Mouse (Mus musculus): ENCODE data around the gene Spats2l. TPM values are rescaled to one million over a fixed set of nuclear protein-coding genes. Genes with fewer than 3 reads are reported as not detected.
A peak's percentile ranks its signal among the peaks of the same experiment; 100 is the strongest.

The Spats2l gene
- total RNA-seq, 1 experiment from 2014 or later = 5.2 TPM

DNA sequence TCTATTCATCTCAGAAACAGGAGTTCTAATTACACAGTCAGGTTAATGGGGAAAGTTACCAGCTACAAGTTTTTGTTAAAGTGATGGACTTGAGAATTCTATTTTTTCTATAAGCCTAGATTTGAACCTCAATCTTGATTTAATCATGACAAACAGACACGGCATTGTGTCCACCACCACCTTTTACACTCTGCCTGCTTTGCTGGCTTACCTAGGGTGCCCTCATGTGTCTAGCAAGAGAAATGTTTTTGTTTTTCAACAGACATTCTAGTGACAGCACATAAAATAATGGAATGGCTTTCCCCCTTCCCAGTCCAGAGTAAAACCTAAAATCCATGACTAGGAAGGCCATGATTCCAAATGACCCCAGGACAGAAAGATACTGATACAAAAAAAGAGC lies 175.2 kb downstream of the Spats2l start:
- no peak for ATAC-seq (ENCODE audit: extremely low read depth, insufficient number of reproducible peaks, low FRiP score, poor library complexity, severe bottlenecking)

DNA sequence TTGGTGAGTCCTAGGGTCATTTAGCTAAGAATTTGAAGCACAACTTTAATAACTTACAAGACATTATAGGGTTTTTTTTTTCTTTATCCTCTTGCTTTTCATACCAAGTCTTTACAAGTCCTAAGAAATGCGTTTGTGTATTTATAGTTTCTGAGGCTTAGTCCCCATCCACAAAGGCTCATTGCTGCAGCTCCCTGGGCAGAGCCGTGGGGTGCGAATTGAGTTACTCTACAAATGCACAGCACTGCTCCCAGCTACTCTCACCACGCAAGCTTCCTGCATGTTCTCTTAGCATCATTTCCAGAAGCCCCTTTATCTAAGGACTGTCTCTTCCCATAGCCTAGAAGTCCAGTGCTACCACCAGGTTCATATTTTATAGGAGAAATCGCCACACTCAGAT lies 175.8 kb downstream of the Spats2l start:
- ATAC-seq (ENCODE audit: extremely low read depth, insufficient number of reproducible peaks, low FRiP score, poor library complexity, severe bottlenecking) = no peak

DNA sequence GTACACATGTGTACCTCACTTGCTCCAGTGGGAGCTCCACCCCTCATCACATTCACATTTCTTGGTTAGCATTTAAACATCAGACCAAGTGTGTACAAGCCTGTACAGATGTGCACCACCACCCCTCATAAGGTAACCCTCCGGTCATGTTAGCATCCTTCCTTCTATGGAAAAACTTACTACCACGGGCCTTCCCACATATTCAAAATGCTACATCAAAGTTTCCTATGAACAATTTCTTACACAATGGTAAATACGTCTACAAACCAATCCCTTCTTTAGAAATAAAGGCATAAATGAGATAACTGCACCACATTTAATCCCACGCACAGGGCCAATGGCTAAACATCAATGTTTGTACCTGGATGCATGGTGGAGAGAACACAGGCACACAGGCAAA lies 178.5 kb downstream of the Spats2l start:
- ATAC-seq (ENCODE audit: extremely low read depth, insufficient number of reproducible peaks, low FRiP score, poor library complexity, severe bottlenecking) = no peak

DNA sequence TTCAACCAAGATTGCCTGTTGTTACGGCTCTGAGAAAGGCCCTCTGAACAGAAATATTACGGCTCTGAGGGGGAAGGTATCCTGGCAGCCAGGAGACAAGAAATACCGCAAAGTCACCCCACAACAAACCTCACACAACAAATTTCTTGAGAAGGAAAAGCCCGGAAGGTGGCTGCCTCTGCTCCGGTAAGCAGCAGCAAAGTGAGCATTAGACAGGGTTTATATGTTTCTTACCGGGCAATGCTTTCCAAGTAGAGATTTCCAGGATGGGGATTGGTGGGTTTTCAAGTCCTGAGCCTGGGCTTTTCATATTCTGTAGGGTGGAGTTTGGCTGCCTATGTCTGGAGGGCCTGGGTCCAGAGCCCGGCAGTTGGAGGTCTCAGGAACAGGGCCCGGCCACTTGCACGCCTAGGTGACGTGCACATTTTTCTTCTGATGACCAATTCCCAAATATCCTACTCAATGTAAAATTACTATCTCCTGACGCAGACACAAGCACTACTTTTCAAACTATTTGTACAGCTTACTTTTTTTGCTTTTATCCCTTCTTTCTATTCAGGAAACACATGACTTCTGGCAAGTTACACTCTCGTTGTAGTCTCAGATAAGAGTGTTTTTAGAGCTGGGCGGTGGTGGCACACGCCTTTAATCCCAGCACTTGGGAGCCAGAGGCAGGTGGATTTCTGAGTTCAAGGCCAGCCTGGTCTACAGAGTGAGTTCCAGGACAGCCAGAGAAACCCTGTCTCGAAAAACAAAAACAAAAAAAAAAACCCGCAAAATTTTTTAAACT lies 179.8 kb downstream of the Spats2l start:
- no peak for ATAC-seq (ENCODE audit: extremely low read depth, insufficient number of reproducible peaks, low FRiP score, poor library complexity, severe bottlenecking)

DNA sequence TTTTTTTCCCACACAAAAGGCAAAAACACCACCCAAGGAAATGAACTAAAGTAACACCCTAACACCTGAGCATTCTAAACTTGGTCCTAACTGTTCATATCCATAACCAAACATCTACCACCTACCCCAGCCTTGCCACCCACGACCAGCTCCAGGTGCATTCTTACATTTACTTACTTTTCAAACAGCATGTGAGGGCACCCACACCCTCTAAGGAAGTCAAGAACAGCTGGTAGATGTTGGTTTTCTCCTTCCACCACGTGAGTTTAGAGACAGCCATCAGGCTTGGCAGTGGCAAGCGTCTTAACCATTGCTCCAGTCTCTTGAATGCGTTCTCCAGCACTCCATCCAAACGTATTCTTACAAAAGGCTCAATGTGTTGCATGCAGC lies 180.4 kb downstream of the Spats2l start:
- no peak for ATAC-seq (ENCODE audit: extremely low read depth, insufficient number of reproducible peaks, low FRiP score, poor library complexity, severe bottlenecking)

DNA sequence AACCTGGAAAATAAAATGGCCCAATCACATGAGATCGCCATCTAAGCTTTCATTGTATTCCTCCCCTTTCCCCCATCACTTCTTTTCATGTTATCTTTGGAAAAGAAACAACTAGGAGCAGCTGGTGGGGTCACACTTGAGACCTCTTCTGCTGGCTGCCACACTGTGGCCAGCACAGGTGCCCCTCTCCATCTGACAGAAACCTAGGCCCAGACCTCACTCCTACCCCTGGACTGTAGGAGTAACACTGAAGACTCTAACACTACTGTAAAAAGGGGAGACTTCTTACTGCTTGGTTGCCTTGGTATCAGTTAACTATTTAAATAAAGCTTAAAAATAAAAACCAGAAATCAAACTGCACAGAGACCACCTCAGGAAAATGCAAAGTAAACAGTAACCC lies 181.8 kb downstream of the Spats2l start:
- ATAC-seq (ENCODE audit: extremely low read depth, insufficient number of reproducible peaks, low FRiP score, poor library complexity, severe bottlenecking) = no peak

DNA sequence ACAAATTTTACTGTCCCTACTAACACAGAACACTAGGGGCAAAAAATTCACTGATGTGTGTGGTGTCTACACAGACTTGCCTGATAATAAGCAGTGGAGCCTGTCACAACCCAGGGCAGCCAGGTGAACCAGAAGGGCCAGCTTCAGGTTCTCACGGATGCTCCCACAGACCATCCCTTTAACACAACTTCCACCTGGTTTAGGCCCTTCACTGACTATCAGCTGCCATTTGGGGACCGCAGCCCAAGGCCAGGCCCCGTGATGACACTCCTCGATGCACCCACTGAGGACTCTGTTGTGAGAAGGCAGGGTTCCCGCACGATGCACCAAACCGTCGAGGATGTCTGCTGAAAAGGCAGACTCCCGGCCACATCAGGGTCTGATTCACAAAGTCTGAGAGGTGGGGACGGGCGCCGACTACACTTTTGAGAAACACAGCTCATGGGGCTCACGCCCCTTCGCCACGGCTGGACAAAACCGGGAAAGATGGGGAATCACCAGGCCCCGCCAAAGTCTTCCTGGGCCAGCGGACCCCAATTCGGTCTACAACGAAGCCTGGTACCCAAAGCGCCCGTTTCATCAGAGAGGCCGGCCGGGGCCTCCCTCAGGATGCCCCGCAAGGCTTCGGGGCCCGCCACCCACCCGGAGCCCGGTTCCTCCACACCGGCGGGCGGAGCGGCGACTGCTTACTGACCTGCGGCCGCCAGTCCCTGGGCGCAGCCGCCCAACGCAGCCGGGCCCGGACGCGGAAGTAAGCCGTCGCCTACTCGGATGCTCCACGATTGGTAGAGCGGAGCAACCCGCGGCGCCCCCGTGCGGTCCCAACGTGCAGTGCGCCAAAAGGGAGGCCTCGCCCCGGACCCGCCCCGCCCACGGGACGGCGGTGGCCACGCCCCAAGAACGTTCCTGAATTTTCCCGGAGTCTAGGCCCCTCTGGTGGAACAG lies 195.6 kb downstream of the Spats2l start:
- ATAC-seq (ENCODE audit: extremely low read depth, insufficient number of reproducible peaks, low FRiP score, poor library complexity, severe bottlenecking) = peak; percentile 97

DNA sequence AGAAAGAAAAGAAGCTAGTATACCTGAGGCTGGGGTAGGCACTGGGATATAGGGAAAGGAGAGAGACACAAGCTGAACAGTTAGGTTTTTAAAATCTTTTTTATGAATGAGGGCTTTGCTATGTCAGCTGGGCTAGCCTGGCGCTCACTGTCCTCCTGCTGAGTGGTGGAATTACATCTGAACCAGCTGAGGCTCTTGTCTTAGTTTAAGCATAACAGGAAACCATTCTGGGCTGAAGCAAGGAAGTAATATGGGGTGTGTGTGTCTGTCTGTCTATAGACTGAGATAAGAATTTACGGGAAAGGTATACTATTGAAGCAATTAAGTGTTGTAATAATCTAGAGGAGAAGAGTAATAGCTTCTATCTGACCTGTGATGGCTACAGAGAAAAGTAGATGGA lies 197.6 kb downstream of the Spats2l start:
- no peak for ATAC-seq (ENCODE audit: extremely low read depth, insufficient number of reproducible peaks, low FRiP score, poor library complexity, severe bottlenecking)

DNA sequence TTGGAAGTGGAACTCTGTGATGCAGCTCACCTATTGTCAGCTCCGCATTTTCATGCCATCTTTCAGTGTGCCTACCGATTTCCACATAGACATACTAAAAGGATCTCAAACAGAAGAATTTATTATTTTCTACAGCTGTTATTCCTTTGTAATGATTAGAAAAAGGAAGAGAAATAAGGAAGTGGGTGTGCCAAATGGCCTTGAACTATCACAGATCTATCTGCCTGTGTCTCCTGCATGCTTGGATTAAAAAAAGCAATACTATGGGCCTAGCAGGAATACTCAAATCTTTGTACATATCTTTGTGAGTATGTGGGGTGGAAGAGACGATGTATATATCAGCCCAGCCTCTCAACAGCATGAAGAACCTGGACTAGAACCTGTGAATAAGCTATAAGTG lies 202.9 kb downstream of the Spats2l start:
- ATAC-seq (ENCODE audit: extremely low read depth, insufficient number of reproducible peaks, low FRiP score, poor library complexity, severe bottlenecking) = no peak

DNA sequence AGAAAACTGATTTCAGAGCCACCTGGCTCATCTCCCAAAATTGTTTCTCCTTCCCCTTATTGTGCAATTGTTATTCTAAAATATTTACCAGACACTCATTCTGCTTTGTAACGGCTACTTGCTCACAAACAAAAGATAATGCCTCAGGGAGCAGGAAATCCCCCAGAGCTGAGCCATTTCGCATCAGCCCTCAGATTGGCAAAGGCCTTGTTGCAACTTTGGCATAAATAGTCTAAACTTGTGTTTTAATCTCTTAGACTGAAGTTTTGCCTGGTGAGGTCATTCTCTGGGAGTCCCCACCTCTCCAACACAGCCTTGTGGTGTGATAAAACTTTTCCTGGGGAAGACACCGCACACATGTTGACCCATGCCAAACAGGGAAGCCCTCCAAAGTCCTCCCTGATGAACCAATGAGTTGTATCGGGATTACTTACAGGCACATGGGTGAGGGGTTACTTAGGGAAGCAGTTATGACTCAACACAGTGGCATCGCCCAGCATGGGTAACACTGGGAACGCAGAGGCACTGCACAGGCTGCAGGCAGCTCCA lies 215.2 kb downstream of the Spats2l start:
- ATAC-seq (ENCODE audit: extremely low read depth, insufficient number of reproducible peaks, low FRiP score, poor library complexity, severe bottlenecking) = no peak

DNA sequence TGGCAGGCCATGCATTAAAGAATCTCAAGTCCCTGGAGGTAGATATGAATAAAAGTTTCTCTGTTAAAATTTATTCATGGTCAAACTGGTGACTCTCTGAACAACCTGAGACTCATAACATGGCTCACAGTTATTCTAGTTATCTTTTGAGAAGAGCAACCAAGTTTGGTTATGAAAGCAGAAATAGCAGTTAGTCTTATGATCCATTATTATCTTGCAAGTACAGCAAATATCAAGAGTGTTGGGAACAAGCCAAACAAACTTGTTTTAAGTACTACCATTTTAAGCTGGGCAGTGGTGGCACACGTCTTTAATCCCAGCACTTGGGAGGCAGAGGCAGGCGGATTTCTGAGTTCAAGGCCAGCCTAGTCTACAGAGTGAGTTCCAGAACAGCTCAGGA lies 217.3 kb downstream of the Spats2l start:
- no peak for ATAC-seq (ENCODE audit: extremely low read depth, insufficient number of reproducible peaks, low FRiP score, poor library complexity, severe bottlenecking)

DNA sequence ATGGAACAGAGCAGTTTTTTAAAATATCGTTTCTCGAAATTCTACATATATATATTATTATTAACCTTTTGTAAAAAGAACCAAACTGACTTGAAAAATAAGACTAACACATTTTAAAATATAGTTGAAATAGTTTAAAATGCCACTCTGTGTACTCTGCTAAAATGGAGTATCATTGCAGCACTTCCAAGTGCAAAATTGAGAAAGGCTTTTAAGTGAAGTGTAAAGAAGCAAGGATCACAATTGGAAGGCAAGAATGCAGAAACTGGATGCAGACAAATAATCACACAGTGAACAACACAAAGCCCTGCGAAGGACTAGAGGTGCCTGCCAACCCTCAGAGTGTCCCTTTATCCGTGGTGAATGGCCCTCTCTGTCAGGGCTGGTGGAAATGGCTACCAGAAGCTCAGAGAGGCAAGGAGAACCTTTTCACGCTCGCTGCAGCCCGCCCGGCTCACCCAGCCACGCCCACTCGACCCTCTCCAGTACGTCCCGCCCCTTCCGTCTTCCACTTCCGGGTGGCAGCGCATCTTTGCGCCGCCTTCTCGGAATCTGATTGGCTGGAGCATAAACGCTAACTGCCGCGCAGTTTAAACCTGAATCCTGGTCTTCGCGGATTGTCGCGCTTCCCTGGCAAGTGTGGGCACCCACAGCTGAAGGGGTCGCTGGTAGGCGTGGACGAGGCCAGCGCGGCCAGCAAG lies 221.6 kb downstream of the Spats2l start, which contains the start of gene Sgo2a:
Gene Sgo2a, plus strand, starts transcription at position 540 of the 701 bp plus-strand sequence.
- peak; percentile 100 for ATAC-seq (ENCODE audit: extremely low read depth, insufficient number of reproducible peaks, low FRiP score, poor library complexity, severe bottlenecking)

DNA sequence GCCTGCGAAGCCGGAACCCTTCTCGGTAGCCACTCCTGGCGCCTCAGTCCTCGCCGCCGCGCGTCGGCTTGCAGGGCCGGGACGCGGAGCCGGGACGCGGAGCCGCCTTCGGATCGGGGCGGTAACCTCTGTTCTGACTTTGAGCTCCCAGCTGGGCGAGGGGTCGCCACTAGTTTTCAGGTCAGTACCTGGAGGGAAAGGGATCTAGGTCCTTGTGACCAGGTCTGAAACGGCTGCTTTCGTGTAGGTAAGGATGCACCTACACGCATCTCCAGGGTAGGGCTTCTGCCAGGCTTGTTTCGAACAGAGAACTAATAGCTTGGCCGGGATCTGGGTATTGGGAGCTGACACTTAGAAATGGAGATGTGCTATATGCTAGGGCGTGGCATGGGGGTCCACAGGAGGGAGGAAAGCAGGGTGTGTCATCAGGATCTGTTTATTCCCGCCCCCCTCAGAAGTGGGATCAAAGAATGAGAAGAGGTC lies 222.2 kb downstream of the Spats2l start:
- ATAC-seq (ENCODE audit: extremely low read depth, insufficient number of reproducible peaks, low FRiP score, poor library complexity, severe bottlenecking) = no peak

Other genes starting within 250 kb of the Spats2l start
- gene Sgo2a, start 221.8 kb downstream of the Spats2l start, total RNA-seq (2017) = 0.93 and 0.98 TPM in 2 replicates
- gene Kctd18, start 244.8 kb downstream of the Spats2l start, total RNA-seq (2017) = 56.4 and 68.8 TPM in 2 replicates

Data from neutrophil, adult 5-6 weeks (primary cell).